Mouse (Mus musculus) hindbrain, postnatal 0 days (tissue): ENCODE measurements around the gene Cdh8. TPM values are rescaled to one million over a fixed set of nuclear protein-coding genes. Genes with fewer than 3 reads are reported as not detected.

Experiments used
- ATAC-seq: fragments of 200-750 bp; cut with Nextera tagmentation; 2 replicates; pipeline ENCODE4 v1.8.0; 2017; ENCODE audit warnings: mild to moderate bottlenecking, moderate TSS enrichment, moderate library complexity
- DNase-seq: peaks from one replicate; pipeline ENCODE4 v3.0.0-alpha.2; 2015; ENCODE audit warnings: low spot score
- H3K27ac ChIP-seq: fragments of 300-500 bp; sonication (generic); 2 replicates; pipeline ENCODE4 v1.5.1; 2014; ENCODE audit warnings: mild to moderate bottlenecking
- H3K27me3 ChIP-seq: fragments of 300-500 bp; sonication (generic); 2 replicates; pipeline ENCODE4 v1.6.1; 2014; ENCODE audit warnings: low read length, mixed read lengths; ENCODE audit not compliant: insufficient read depth
- H3K36me3 ChIP-seq: fragments of 300-500 bp; sonication (generic); 2 replicates; pipeline ENCODE4 v1.6.1; 2014; ENCODE audit warnings: low read length, mixed read lengths; ENCODE audit not compliant: insufficient read depth
- H3K4me1 ChIP-seq: fragments of 300-500 bp; sonication (generic); 2 replicates; pipeline ENCODE4 v1.6.1; 2014; ENCODE audit warnings: antibody characterized with exemption, low read length, mixed read lengths; ENCODE audit not compliant: insufficient read depth
- H3K4me2 ChIP-seq: fragments of 300-500 bp; sonication (generic); 2 replicates; pipeline ENCODE4 v1.6.1; 2014; ENCODE audit warnings: low read depth, mild to moderate bottlenecking, low read length, moderate library complexity, mixed read lengths
- H3K4me3 ChIP-seq: fragments of 300-500 bp; sonication (generic); 2 replicates; pipeline ENCODE4 v1.5.1; 2014; ENCODE audit warnings: low read length
- H3K9ac ChIP-seq: fragments of 300-500 bp; sonication (generic); replicated peaks from 2 replicates; pipeline ENCODE4 v1.6.1; 2014; ENCODE audit warnings: mild to moderate bottlenecking, low read length, moderate library complexity, mixed read lengths
- H3K9me3 ChIP-seq: fragments of 300-500 bp; sonication (generic); 2 replicates; pipeline ENCODE4 v1.6.1; 2016; ENCODE audit warnings: low read length, mixed read lengths
- CTCF ChIP-seq: IDR thresholded peaks from 2 replicates; pipeline ENCODE4 v1.5.1; 2016; ENCODE audit warnings: antibody characterized with exemption, control low read depth, low read depth
- WGBS: fragments of 180-500 bp; shearing (Covaris S2); extraction: QIAGEN DNeasy Blood & Tissue Kit; methylation state at CpG from one replicate; pipeline ENCODE4 v1.1.7; 2014; 5-methylcytosine and 5-hydroxymethylcytosine counted together
- polyA plus RNA-seq: library from polyadenylated mRNA; unstranded; fragments of >200 nt; fragmentation: Nextera tagmentation; extraction: Ambion mirVana; gene quantifications from 2 replicates; pipeline ENCODE4 v1.2.1, GENCODE M21; 2015
- total RNA-seq: library from RNA; depleted of rRNA; stranded (reverse); fragments of >200 nt; gene quantifications from 2 replicates; pipeline ENCODE4 v1.2.3, GENCODE M21; 2014

Cdh8 gene
- total and polyA plus RNA-seq, 2 experiments from 2014 or later: 56.2 to 96.6 TPM

- no peak for TF ChIP-seq CTCF
- no peaks in the 10 kb centered on the region for H3K9me3 ChIP-seq
- no peaks in the 10 kb centered on the region for H3K36me3 ChIP-seq
- no peak overlapping the region for H3K9ac ChIP-seq
- no peak overlapping the region for H3K4me3 ChIP-seq
- no peaks in the 10 kb centered on the region for H3K4me1 ChIP-seq
- WGBS: 83% methylated on average over 1 of the region's 1 CpGs
- no peaks in the 10 kb centered on the region for H3K27me3 ChIP-seq
- H3K4me2 ChIP-seq: no peak overlapping the region
- no peak overlapping the region for H3K27ac ChIP-seq
- no peak for DNase-seq
- no peak for ATAC-seq
Measured at GRCm38 (mm10) chr8:99290201-99290600, 126.1 kb downstream of the Cdh8 start.

DNA sequence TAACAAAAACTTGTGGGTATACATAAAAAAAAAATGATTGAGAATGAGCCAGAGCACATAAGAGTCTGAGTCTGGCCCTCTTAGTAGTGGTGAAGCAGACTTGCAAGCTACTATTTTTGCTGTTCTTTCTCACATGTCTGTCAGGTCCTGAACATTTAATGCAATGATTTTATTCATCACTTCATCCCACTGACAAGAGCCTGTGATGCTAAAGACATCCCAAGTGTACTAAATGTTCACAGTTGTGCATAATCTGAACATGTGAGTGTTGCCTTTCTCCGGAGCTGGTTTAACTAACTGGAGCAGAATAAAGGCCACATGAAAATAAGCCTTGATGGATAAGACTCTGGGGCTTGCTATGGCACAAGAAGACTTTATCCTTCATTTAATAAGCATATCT lies 131.2 kb downstream of the Cdh8 start:
- H3K4me2 ChIP-seq: no peak overlapping the region
- H3K36me3 ChIP-seq: no peaks in the 10 kb centered on the region
- DNase-seq (no peak), ATAC-seq (no peak)
- no peak overlapping the region for H3K4me3 ChIP-seq
- no peak overlapping the region for H3K27ac ChIP-seq
- H3K4me1 ChIP-seq: no peaks in the 10 kb centered on the region
- no peaks in the 10 kb centered on the region for H3K9me3 ChIP-seq
- no peak for TF ChIP-seq CTCF
- H3K9ac ChIP-seq: no peak overlapping the region
- WGBS: 70% methylated on average over 1 of the region's 1 CpGs
- no peaks in the 10 kb centered on the region for H3K27me3 ChIP-seq

DNA sequence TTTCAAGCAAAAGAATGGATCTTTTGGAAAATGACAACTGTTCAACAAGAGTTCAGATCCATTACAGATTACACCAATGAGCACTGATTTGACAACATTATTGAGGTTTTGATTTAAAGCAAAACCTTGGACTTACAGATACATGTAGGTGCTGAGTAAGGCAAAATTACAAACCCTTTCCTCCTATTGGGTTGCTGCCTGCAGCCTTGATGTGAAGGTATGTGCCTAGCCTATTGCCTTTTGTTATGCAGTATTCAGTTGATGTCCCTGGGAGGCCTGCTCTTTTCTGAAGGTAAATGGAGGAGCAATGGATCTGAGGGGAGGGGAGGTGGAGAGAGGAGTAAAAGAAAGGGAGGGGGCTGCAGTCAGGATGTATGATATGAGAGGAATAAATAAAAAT lies 135.9 kb downstream of the Cdh8 start:
- Histone ChIP-seq H3K4me2 (no peak overlapping the region), H3K36me3 (no peaks in the 10 kb centered on the region), H3K27ac (no peak overlapping the region), H3K9ac (no peak overlapping the region), H3K4me1 (no peaks in the 10 kb centered on the region), H3K27me3 (no peaks in the 10 kb centered on the region), H3K4me3 (no peak overlapping the region), H3K9me3 (no peaks in the 10 kb centered on the region)
- TF ChIP-seq CTCF: no peak
- DNase-seq (no peak), ATAC-seq (no peak)

GRCm38 (mm10) chr8:99267133-99267532 lies 149.1 kb downstream of the Cdh8 start:
- WGBS: 37% methylated on average over 3 of the region's 3 CpGs

DNA sequence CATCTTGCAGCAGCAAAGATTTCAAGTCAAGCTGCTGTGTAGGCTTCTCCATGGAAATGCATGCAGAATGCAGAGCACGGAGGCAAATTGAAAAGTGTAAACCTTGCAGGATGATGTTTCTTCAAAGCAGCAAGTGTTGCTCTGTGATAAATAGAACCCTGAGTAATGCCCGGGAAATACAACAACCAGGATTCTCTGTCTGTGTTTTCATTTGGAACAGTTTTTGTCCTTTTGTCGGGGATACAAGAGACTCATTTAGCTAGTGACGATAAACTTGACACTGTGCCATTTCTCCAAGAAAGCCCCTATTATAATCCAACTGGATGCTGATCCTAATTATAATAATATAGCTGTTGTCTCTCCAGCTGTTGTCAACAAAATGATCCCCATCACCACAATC lies 181.9 kb downstream of the Cdh8 start:
- ATAC-seq: peak; percentile 70; the same call in 1 of the 2 replicates
- H3K4me3 ChIP-seq: no peak overlapping the region
- H3K9me3 ChIP-seq: no peaks in the 10 kb centered on the region
- H3K4me2 ChIP-seq: peak overlapping the region; percentile 28
- WGBS: 31% methylated on average over 4 of the region's 4 CpGs
- H3K27ac ChIP-seq: peak overlapping the region; percentile 29; the same call in 1 of the 2 replicates
- H3K4me1 ChIP-seq: peaks cover 3% of the 10 kb centered on the region; the same call in 1 of the 2 replicates
- no peaks in the 10 kb centered on the region for H3K27me3 ChIP-seq
- DNase-seq: peak; percentile 71
- no peak overlapping the region for H3K9ac ChIP-seq
- TF ChIP-seq CTCF: no peak
- no peaks in the 10 kb centered on the region for H3K36me3 ChIP-seq

More at GRCm38 (mm10) chr8:99267133-99267532, 149.1 kb downstream of the Cdh8 start:
- Histone ChIP-seq H3K4me2 (no peak overlapping the region), H3K4me3 (no peak overlapping the region), H3K4me1 (no peaks in the 10 kb centered on the region), H3K27me3 (no peaks in the 10 kb centered on the region), H3K9ac (no peak overlapping the region), H3K36me3 (no peaks in the 10 kb centered on the region), H3K27ac (no peak overlapping the region), H3K9me3 (no peaks in the 10 kb centered on the region)
- no peak for DNase-seq
- TF ChIP-seq CTCF: no peak
- no peak for ATAC-seq

DNA sequence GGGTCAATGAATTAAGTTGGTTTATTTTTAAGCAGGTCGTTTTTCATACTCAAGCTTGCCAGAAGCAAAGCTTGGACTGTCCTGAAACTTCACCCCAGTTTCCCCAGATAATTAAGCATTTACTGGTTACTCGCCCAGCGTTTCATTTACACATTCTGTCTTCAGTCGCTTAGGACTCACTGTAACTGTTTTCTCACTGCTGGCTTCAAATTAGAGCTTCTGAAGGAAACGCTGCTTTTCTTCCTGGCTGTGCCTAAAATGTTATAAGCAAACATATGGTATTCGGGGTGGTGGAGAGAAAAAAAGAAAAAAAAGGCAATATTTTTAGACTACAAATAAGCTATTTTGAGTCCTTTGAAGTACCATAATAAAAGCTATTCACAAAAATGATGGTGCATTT lies 192.6 kb downstream of the Cdh8 start:
- Histone ChIP-seq H3K36me3 (no peaks in the 10 kb centered on the region), H3K4me1 (no peaks in the 10 kb centered on the region), H3K27ac (no peak overlapping the region), H3K9me3 (no peaks in the 10 kb centered on the region), H3K9ac (no peak overlapping the region), H3K4me2 (no peak overlapping the region), H3K4me3 (no peak overlapping the region), H3K27me3 (no peaks in the 10 kb centered on the region)
- 49% methylated on average over 6 of the region's 6 CpGs for WGBS
- ATAC-seq (no peak), DNase-seq (no peak)
- TF ChIP-seq CTCF: no peak

DNA sequence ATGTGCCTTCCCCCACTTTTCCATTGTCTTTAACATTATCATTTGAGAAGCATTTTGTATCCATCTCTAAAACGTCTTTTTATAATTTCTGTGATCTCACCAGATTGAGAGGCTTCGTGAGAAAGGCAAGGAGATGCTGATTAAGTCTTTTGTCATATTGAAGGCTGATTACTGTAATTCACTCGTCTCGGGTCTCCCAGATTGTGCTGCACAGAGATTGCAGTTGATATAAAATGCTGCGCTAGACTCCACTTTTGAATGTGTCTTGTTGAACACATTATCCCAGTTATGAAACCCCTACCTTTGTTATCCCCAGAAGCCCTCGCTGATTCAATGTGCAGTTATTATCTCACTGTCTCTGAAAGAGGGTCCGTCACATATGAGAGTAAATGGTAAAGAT lies 211.1 kb downstream of the Cdh8 start:
- Histone ChIP-seq H3K4me2 (no peak overlapping the region), H3K27me3 (no peaks in the 10 kb centered on the region), H3K9ac (no peak overlapping the region), H3K9me3 (no peaks in the 10 kb centered on the region), H3K4me1 (no peaks in the 10 kb centered on the region), H3K27ac (no peak overlapping the region), H3K36me3 (no peaks in the 10 kb centered on the region), H3K4me3 (no peak overlapping the region)
- 76% methylated on average over 7 of the region's 7 CpGs for WGBS
- DNase-seq (no peak), ATAC-seq (no peak)
- TF ChIP-seq CTCF: no peak
